Mouse (Mus musculus) kidney, adult 2 months (tissue): ENCODE data around the gene Gm9758. TPM values are rescaled to one million over a fixed set of nuclear protein-coding genes. Genes with fewer than 3 reads are reported as not detected.
"Not testable (repeated sequence)": the region's sequence is repeated elsewhere in the genome, so short reads cannot be mapped to it uniquely, and the experiment has no call there.

Experiments
- DNase-seq: peaks from one replicate; pipeline ENCODE4 v3.0.0; 2021
- H3K27ac ChIP-seq: fragments of 200-500 bp; 2 replicates; pipeline ENCODE4 v1.5.1; 2012; ENCODE audit warnings: low read depth, low read length, control low read depth, inconsistent platforms; ENCODE audit not compliant: insufficient read depth
- H3K27me3 ChIP-seq: fragments of 200-500 bp; replicated peaks from 2 replicates; pipeline ENCODE4 v1.6.1; 2012; ENCODE audit warnings: mild to moderate bottlenecking, moderate library complexity, low read length, inconsistent platforms; ENCODE audit not compliant: control insufficient read depth, insufficient read depth
- H3K36me3 ChIP-seq: fragments of 200-500 bp; 2 replicates; pipeline ENCODE4 v1.6.1; 2012; ENCODE audit warnings: mild to moderate bottlenecking, moderate library complexity, low read length, inconsistent platforms; ENCODE audit not compliant: control insufficient read depth, insufficient read depth
- H3K4me1 ChIP-seq: fragments of 200-500 bp; 2 replicates; pipeline ENCODE4 v1.6.1; 2011; ENCODE audit warnings: low read length; ENCODE audit not compliant: control insufficient read depth, insufficient read depth
- H3K4me3 ChIP-seq: fragments of 200-500 bp; 2 replicates; pipeline ENCODE4 v1.5.1; 2011; ENCODE audit warnings: mild to moderate bottlenecking, low read depth, low read length, control low read depth; ENCODE audit not compliant: insufficient read depth
- CTCF ChIP-seq: fragments of 200-500 bp; conservative IDR thresholded peaks from 2 replicates; pipeline ENCODE4 v1.5.1; 2011; ENCODE audit warnings: low read depth, mild to moderate bottlenecking, control low read depth, low read length, moderate library complexity, mixed read lengths; ENCODE audit not compliant: insufficient read depth, insufficient read length
- POLR2A ChIP-seq: fragments of 200-500 bp; IDR thresholded peaks from one replicate; pipeline ENCODE4 v1.6.1; 2011; ENCODE audit warnings: low read depth, low read length, control low read depth
- WGBS: fragments of 180-500 bp; shearing (Covaris S2); methylation state at CpG from one replicate; pipeline ENCODE4 v1.1.7; 2018; 5-methylcytosine and 5-hydroxymethylcytosine counted together
- polyA plus RNA-seq: library from polyadenylated mRNA; depleted of rRNA; stranded (reverse); fragments of >200 nt; gene quantifications from 2 replicates; pipeline ENCODE4 v1.2.3, GENCODE M21; 2012; rRNA removed

The Gm9758 gene
- polyA plus RNA-seq, 1 experiment = not detected

- DNase-seq, H3K4me3 ChIP-seq, H3K27me3 ChIP-seq, H3K36me3 ChIP-seq, H3K27ac ChIP-seq, H3K4me1 ChIP-seq: not testable (repeated sequence)
- 71% methylated on average over 5 of the region's 6 CpGs for WGBS
These were observed 19.0 kb upstream of the Gm9758 start for GRCm38 (mm10) chr5:14933721-14934120.

- H3K27me3 ChIP-seq, H3K27ac ChIP-seq, H3K4me3 ChIP-seq, DNase-seq, H3K36me3 ChIP-seq, H3K4me1 ChIP-seq: not testable (repeated sequence)
- 31% methylated on average over 4 of the region's 4 CpGs for WGBS
These were observed 12.3 kb upstream of the Gm9758 start for GRCm38 (mm10) chr5:14927047-14927446.

DNA sequence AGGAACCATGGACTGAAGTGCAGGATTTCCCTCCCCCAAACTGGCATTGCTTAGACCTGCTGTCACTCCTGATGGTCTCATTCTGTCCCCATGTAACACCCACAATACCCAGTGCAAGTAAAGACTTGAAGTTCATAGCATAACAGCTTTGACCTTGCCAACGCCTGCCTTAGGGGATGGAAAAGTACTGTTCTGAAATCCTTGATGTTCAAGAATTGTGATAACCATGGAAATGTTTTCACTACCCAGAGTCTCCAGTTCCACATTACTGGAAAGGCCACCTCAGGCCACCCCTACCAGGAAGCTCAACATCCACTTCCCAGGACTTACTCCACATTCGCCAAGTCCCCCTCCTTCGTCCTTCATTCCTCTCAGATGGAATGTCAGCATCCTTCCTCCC lies 338 bp downstream of the Gm9758 start:
- not testable (repeated sequence) for H3K36me3 ChIP-seq, H3K27ac ChIP-seq, H3K27me3 ChIP-seq, H3K4me3 ChIP-seq, H3K4me1 ChIP-seq
- peak; percentile 30 for DNase-seq
- 62% methylated on average over 2 of the region's 3 CpGs for WGBS

- not testable (repeated sequence) for H3K27me3 ChIP-seq, H3K27ac ChIP-seq, H3K4me3 ChIP-seq, DNase-seq, H3K4me1 ChIP-seq, H3K36me3 ChIP-seq
- 23% methylated on average over 3 of the region's 3 CpGs for WGBS
These were observed 11.2 kb downstream of the Gm9758 start for GRCm38 (mm10) chr5:14903539-14903938.

DNA sequence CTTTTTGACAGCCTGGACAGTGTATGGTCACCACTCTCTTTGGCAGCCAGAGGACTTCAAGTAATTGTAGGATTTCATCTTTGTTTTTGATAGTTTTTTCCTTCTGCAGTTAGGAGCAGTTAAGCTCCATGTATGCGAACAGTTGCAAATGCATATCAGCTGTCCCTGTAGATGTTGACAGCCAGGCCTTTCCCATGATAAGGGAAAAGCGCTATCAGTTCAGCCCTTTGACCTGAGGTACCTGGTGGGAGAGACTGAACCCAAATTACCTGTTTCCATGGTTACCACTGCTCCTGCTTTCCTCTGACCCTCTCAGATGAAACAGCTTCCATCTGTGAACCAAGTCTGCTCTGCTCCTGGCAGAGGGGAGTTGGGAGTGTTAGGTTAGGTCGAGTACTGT lies 22.5 kb downstream of the Gm9758 start:
- H3K27ac ChIP-seq = no peak overlapping the region
- no peak overlapping the region for H3K4me3 ChIP-seq
- H3K27me3 ChIP-seq = no peaks in the 10 kb centered on the region
- 78% methylated on average over 3 of the region's 3 CpGs for WGBS
- H3K36me3 ChIP-seq = no peaks in the 10 kb centered on the region
- H3K4me1 ChIP-seq = no peaks in the 10 kb centered on the region
- no peak for DNase-seq
- TF ChIP-seq CTCF = no peak
- TF ChIP-seq POLR2A = no peak

DNA sequence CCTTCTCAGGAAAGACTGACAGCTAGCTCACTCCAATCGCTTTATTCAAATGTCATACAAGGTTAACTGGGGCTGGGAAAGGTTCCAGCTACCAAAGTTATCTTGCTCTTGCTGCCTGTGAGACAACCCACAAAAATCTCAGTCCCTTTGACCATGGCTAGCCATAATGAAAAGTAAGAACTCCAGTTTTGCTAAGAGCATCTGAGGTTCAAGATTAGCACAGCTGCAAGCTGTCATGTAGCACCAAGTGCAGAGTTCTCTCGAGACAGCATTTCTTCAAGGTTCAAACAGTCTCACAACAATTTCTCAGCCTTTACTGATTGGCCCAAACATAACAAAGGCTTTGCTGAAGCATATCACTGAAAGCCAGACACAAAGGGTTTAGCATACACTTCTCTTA lies 29.4 kb downstream of the Gm9758 start:
- not testable (repeated sequence) for H3K27me3 ChIP-seq, DNase-seq, H3K36me3 ChIP-seq, H3K4me3 ChIP-seq, H3K4me1 ChIP-seq, H3K27ac ChIP-seq
- 38% methylated on average over 2 of the region's 2 CpGs for WGBS

Other genes with a start within 250 kb of the Gm9758 start
- gene Speer4e, start 23.5 kb upstream of the Gm9758 start, polyA plus RNA-seq = not detected in 2 replicates
- gene Gm10354, start 64.0 kb upstream of the Gm9758 start, polyA plus RNA-seq = not detected in 2 replicates
- not detected in 2 replicates for gene Gm17019, start 118.1 kb upstream of the Gm9758 start, polyA plus RNA-seq